Mouse (Mus musculus): Measurements from ENCODE around the gene Gse1.

DNA sequence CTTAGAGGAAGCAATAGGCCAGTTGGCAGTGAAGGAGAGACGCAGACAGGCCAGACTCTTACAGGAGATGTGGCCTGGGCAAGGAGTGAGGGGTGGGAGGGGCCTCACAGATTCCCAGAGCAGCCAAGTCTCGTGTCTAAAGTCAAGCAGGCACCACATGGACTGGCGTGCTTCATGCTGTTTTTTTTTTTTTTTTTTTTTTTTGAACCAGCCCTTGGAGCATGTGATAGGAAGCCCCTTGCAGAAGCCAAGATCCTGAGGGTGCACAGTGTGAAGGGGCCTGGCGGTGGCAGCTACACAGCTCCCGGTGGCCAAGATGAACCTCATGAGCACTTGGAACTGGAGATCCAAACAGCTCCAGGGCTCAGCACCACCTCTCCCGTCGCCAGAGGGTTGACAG lies 19.8 kb downstream of the Gse1 start:
- no peak for TF ChIP-seq CTCF (IDR thresholded peaks at IDR 0.05; ENCODE audit: extremely low read depth, insufficient read length, insufficient replicate concordance, low read depth, low read length)
- TF ChIP-seq POLR2A (IDR thresholded peaks at IDR 0.05; ENCODE audit: low read depth, low read length) = no peak
